Mouse (Mus musculus) limb, embryonic 13.5 days (tissue): Measurements from ENCODE around the gene Cacng6. TPM values are rescaled to one million over a fixed set of nuclear protein-coding genes. Genes with fewer than 3 reads are reported as not detected.
"Not testable (repeated sequence)": the region's sequence is repeated elsewhere in the genome, so short reads cannot be mapped to it uniquely, and the experiment has no call there.

Experiments
- ATAC-seq: fragments of 200-750 bp; cut with Nextera tagmentation; 2 replicates; pipeline ENCODE4 v1.8.0; 2017; ENCODE audit warnings: low read depth, moderate number of reproducible peaks, moderate TSS enrichment; ENCODE audit not compliant: low FRiP score
- H3K27ac ChIP-seq: fragments of 300-500 bp; sonication (generic); 2 replicates; pipeline ENCODE4 v1.5.1; 2015; ENCODE audit warnings: inconsistent platforms, mild to moderate bottlenecking, moderate library complexity
- H3K27me3 ChIP-seq: fragments of 300-500 bp; sonication (generic); 2 replicates; pipeline ENCODE4 v1.6.1; 2015; ENCODE audit warnings: mild to moderate bottlenecking, inconsistent platforms
- H3K36me3 ChIP-seq: fragments of 300-500 bp; sonication (generic); 2 replicates; pipeline ENCODE4 v1.6.1; 2015; ENCODE audit warnings: inconsistent platforms, mild to moderate bottlenecking, moderate library complexity
- H3K4me1 ChIP-seq: fragments of 300-500 bp; sonication (generic); 2 replicates; pipeline ENCODE4 v1.6.1; 2015; ENCODE audit warnings: inconsistent platforms
- H3K4me2 ChIP-seq: fragments of 300-500 bp; sonication (generic); replicated peaks from 2 replicates; pipeline ENCODE4 v1.6.1; 2015; ENCODE audit warnings: inconsistent platforms, mild to moderate bottlenecking, moderate library complexity
- H3K4me3 ChIP-seq: fragments of 300-500 bp; sonication (generic); 2 replicates; pipeline ENCODE4 v1.5.1; 2015; ENCODE audit warnings: moderate library complexity, mild to moderate bottlenecking, inconsistent platforms
- H3K9ac ChIP-seq: fragments of 300-500 bp; sonication (generic); 2 replicates; pipeline ENCODE4 v1.6.1; 2015; ENCODE audit warnings: mild to moderate bottlenecking, inconsistent platforms
- H3K9me3 ChIP-seq: fragments of 300-500 bp; sonication (generic); 2 replicates; pipeline ENCODE4 v1.6.1; 2016; ENCODE audit warnings: inconsistent platforms
- WGBS: fragments of 180-500 bp; shearing (Covaris S2); methylation state at CpG from one replicate; pipeline ENCODE4 v1.1.7; 2015; 5-methylcytosine and 5-hydroxymethylcytosine counted together
- polyA plus RNA-seq: library from polyadenylated mRNA; unstranded; fragments of >200 nt; fragmentation: Nextera tagmentation; extraction: Ambion mirVana; gene quantifications from 2 replicates; pipeline ENCODE4 v1.2.1, GENCODE M21; 2015

Cacng6 gene
- polyA plus RNA-seq, 1 experiment from 2014 or later, result 7.4 TPM

DNA sequence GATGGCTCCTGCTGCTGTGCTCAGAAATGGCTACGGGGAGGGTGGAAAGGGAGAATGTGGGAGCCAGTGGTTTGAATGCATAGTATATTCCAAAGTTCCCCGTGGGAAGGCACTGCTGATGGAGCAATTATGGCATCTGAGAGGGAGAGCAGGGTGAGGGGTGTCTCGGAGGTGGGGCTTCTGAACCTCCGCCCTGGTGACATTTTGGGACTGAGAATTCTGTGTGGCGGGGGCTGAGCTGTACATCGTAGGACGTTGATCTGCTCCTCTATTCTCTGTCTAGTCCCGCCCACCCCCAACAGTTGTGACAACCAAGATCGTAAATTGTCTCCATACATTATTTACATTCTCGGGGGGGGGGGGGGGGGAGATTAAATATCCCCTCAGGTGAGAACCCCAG, 26.6 kb upstream of the Cacng6 start:
- Histone ChIP-seq H3K4me1 (peaks cover 7% of the 10 kb centered on the region; the same call in 1 of the 2 replicates), H3K27ac (no peak overlapping the region), H3K36me3 (peaks cover 13% of the 10 kb centered on the region), H3K4me3 (no peak overlapping the region), H3K9me3 (no peaks in the 10 kb centered on the region), H3K27me3 (no peaks in the 10 kb centered on the region), H3K4me2 (no peak overlapping the region), H3K9ac (no peak overlapping the region)
- no peak for ATAC-seq
- 76% methylated on average over 10 of the region's 10 CpGs for WGBS

DNA sequence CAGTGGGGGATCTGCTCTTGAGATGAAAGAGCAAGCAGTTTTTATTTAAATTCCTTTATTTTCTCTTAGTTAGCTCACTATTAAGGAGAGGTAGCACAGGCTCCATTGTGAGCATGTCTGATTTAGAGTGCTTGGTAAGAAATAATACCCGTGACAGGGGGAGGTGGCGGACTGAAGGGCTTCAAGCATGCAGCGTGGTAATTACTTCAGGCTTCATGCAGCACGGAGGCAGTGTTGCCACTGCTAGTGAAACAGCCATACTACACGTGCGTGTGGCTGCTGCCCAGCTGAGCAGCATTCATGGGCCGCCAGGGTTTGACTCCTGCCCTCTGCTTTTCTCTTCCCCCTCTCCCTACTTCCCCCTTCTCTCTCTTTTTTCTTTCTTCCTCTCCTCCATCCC, 26.2 kb upstream of the Cacng6 start:
- WGBS, result 46% methylated on average over 7 of the region's 7 CpGs
- H3K9ac ChIP-seq, result no peak overlapping the region

DNA sequence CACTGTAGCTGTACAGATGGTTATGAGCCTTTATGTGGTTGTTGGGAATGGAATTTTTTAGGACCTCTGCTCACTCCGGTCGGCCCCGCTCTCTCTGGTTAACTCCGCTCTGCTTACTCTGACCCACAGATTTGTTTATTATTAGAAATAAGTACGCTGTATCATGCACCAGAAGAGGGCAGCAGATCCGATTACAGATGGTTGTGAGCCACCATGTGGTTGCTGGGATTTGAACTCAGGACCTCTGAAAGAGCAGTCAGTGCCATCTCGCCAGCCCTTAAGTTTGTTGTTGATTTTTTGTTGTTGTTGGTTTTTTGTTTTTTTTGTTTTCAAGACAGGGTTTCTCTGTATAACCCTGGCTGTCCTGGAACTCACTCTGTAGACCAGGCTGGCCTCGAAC, 25.6 kb upstream of the Cacng6 start:
- not testable (repeated sequence) for H3K9ac ChIP-seq, H3K9me3 ChIP-seq, H3K4me3 ChIP-seq, H3K27me3 ChIP-seq, ATAC-seq, H3K27ac ChIP-seq, H3K4me2 ChIP-seq, H3K4me1 ChIP-seq
- H3K36me3 ChIP-seq, result peaks cover 17% of the 10 kb centered on the region
- WGBS, result 90% methylated on average over 8 of the region's 8 CpGs

More for the DNA sequence above, 26.2 kb upstream of the Cacng6 start:
- Histone ChIP-seq H3K4me1 (0 out of 2 replicates have a peak, but pooled peaks cover 2% of the 10 kb centered on the region), H3K27ac (no peak overlapping the region), H3K36me3 (peaks cover 13% of the 10 kb centered on the region), H3K9me3 (no peaks in the 10 kb centered on the region), H3K27me3 (no peaks in the 10 kb centered on the region), H3K4me2 (no peak overlapping the region), H3K4me3 (no peak overlapping the region)
- no peak for ATAC-seq

DNA sequence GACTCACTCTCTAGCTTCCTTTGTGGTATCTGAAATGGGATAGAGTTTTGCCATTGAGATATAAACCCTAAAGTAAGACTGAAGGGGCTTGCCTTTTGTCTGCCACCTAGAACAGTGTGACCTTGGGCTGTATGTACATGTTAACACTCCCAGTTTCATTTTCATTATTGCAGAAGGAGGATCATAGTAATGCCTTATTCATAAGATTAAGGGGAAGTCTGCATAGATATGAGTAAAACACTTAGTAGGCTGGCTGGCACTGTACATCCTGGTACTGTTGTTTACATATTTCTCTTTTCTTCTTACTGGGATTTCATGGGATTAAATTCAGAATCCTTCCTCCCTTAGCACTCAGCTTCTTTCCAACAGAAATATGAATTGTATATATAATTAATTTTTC, 24.1 kb upstream of the Cacng6 start:
- H3K27ac ChIP-seq, result no peak overlapping the region
- H3K9ac ChIP-seq, result no peak overlapping the region
- no peak overlapping the region for H3K4me2 ChIP-seq
- no peak overlapping the region for H3K4me3 ChIP-seq
- ATAC-seq, result no peak
- no peaks in the 10 kb centered on the region for H3K27me3 ChIP-seq
- H3K4me1 ChIP-seq, result no peaks in the 10 kb centered on the region
- no peaks in the 10 kb centered on the region for H3K9me3 ChIP-seq
- H3K36me3 ChIP-seq, result peaks cover 7% of the 10 kb centered on the region; the same call in 1 of the 2 replicates

GRCm38 (mm10) chr7:3409729-3410520, 14.1 kb upstream of the Cacng6 start:
- Histone ChIP-seq H3K27me3 (peaks cover 37% of the 10 kb centered on the region), H3K9me3 (no peaks in the 10 kb centered on the region), H3K4me1 (peaks cover 10% of the 10 kb centered on the region), H3K4me2 (no peak overlapping the region), H3K9ac (no peak overlapping the region), H3K4me3 (no peak overlapping the region), H3K36me3 (no peaks in the 10 kb centered on the region), H3K27ac (no peak overlapping the region)
- WGBS, result 62% methylated on average over 11 of the region's 11 CpGs
- no peak for ATAC-seq

GRCm38 (mm10) chr7:3411160-3411941, 12.6 kb upstream of the Cacng6 start:
- Histone ChIP-seq H3K27ac (no peak overlapping the region), H3K9me3 (no peaks in the 10 kb centered on the region), H3K36me3 (no peaks in the 10 kb centered on the region), H3K9ac (peak overlapping the region; percentile 48; the same call in 1 of the 2 replicates), H3K4me2 (peak overlapping the region; percentile 75), H3K4me3 (peak overlapping the region; percentile 43), H3K4me1 (peaks cover 10% of the 10 kb centered on the region), H3K27me3 (peaks cover 51% of the 10 kb centered on the region)
- WGBS, result under 1% methylated on average over 33 of the region's 33 CpGs
- peak; percentile 88 for ATAC-seq

- peaks cover 10% of the 10 kb centered on the region for H3K4me1 ChIP-seq
- H3K36me3 ChIP-seq, result no peaks in the 10 kb centered on the region
- peak overlapping the region; percentile 51 for H3K9ac ChIP-seq
- peak overlapping the region; percentile 75 for H3K4me2 ChIP-seq
- no peaks in the 10 kb centered on the region for H3K9me3 ChIP-seq
- H3K27ac ChIP-seq, result no peak overlapping the region
- whole genome bisulfite sequencing, result 1% methylated on average over 20 of the region's 20 CpGs
- peaks cover 58% of the 10 kb centered on the region for H3K27me3 ChIP-seq
- peak overlapping the region; percentile 43 for H3K4me3 ChIP-seq
- no peak for ATAC-seq
Measured at GRCm38 (mm10) chr7:3412036-3412435, 12.0 kb upstream of the Cacng6 start.

GRCm38 (mm10) chr7:3414888-3415287, 9.1 kb upstream of the Cacng6 start:
- peak overlapping the region; percentile 96 for H3K4me2 ChIP-seq
- H3K9me3 ChIP-seq, result no peaks in the 10 kb centered on the region
- peaks cover 10% of the 10 kb centered on the region for H3K4me1 ChIP-seq
- peak overlapping the region; percentile 57 for H3K4me3 ChIP-seq
- peak overlapping the region; percentile 73 for H3K9ac ChIP-seq
- no peaks in the 10 kb centered on the region for H3K36me3 ChIP-seq
- no peak overlapping the region for H3K27ac ChIP-seq
- H3K27me3 ChIP-seq, result peaks cover 84% of the 10 kb centered on the region
- under 1% methylated on average over 45 of the region's 47 CpGs for WGBS
- ATAC-seq, result no peak

- no peak for ATAC-seq
- Histone ChIP-seq H3K4me2 (peak overlapping the region; percentile 96), H3K27me3 (peaks cover 84% of the 10 kb centered on the region), H3K27ac (no peak overlapping the region), H3K9me3 (no peaks in the 10 kb centered on the region), H3K36me3 (no peaks in the 10 kb centered on the region), H3K9ac (peak overlapping the region; percentile 73), H3K4me1 (peaks cover 10% of the 10 kb centered on the region), H3K4me3 (peak overlapping the region; percentile 57)
- WGBS, result 0% methylated on average over 48 of the region's 60 CpGs
Measured at GRCm38 (mm10) chr7:3415378-3415777, 8.6 kb upstream of the Cacng6 start.

DNA sequence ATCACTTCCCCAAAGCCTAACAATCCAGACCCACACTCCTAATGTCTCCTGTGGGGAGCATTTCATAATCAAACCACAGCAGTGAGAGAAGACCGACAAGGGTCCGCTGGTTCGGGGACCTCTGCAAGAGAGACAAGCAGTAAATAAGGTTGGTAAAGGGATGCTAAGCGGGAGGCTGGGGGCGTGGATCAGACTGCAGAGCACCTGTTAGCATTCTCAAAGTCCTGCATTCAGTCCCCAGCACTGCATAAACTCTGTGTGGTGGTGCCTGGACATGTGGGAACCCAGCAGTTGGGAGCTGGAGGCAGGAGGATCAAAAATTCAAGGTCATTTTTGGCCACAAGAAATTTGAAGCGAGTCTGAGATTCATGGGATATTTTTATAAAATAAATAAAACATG, 4.1 kb upstream of the Cacng6 start:
- H3K4me3 ChIP-seq, result no peak overlapping the region
- no peak overlapping the region for H3K27ac ChIP-seq
- ATAC-seq, result no peak
- no peaks in the 10 kb centered on the region for H3K36me3 ChIP-seq
- H3K27me3 ChIP-seq, result peaks cover 97% of the 10 kb centered on the region
- H3K4me2 ChIP-seq, result no peak overlapping the region
- no peak overlapping the region for H3K9ac ChIP-seq
- peaks cover 7% of the 10 kb centered on the region for H3K4me1 ChIP-seq
- no peaks in the 10 kb centered on the region for H3K9me3 ChIP-seq
- WGBS, result 35% methylated on average over 6 of the region's 6 CpGs

DNA sequence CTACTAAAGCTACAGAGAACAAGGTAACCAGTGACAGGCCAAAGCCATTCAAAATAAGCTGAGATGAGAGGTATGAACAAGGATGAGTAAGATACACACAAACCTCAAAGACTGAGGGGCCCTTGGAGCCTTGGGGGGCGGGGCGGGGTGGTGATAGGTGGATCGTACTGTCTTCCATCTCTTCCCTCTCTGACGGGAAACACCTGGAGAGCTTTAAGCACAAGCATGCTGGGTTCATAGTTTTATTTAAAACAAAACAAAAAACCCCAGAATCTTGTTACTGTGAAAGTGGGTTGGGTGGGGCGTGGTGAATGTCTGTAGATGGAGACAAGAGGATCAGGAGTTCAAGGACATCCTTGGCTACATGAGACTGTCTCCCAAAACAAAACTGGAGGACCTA, 3.5 kb upstream of the Cacng6 start:
- peaks cover 7% of the 10 kb centered on the region for H3K4me1 ChIP-seq
- no peak overlapping the region for H3K4me3 ChIP-seq
- H3K36me3 ChIP-seq, result no peaks in the 10 kb centered on the region
- no peaks in the 10 kb centered on the region for H3K9me3 ChIP-seq
- no peak for ATAC-seq
- 53% methylated on average over 5 of the region's 5 CpGs for WGBS
- H3K4me2 ChIP-seq, result no peak overlapping the region
- peaks cover 97% of the 10 kb centered on the region for H3K27me3 ChIP-seq
- no peak overlapping the region for H3K27ac ChIP-seq
- H3K9ac ChIP-seq, result no peak overlapping the region

GRCm38 (mm10) chr7:3421297-3421696, 2.7 kb upstream of the Cacng6 start:
- Histone ChIP-seq H3K4me1 (peaks cover 7% of the 10 kb centered on the region), H3K36me3 (no peaks in the 10 kb centered on the region), H3K27ac (no peak overlapping the region), H3K4me2 (peak overlapping the region; percentile 1; the same call in 1 of the 2 replicates), H3K9me3 (no peaks in the 10 kb centered on the region), H3K9ac (no peak overlapping the region), H3K27me3 (peaks cover 95% of the 10 kb centered on the region), H3K4me3 (no peak overlapping the region)
- no peak for ATAC-seq
- WGBS, result 83% methylated on average over 3 of the region's 3 CpGs
